Mouse (Mus musculus): ENCODE data around the gene Crnkl1. TPM values are rescaled to one million over a fixed set of nuclear protein-coding genes. Genes with fewer than 3 reads are reported as not detected.

Gene Crnkl1
- total RNA-seq, 4 experiments from 2014 or later = 13.5 to 17.8 (median 14.6) TPM

DNA sequence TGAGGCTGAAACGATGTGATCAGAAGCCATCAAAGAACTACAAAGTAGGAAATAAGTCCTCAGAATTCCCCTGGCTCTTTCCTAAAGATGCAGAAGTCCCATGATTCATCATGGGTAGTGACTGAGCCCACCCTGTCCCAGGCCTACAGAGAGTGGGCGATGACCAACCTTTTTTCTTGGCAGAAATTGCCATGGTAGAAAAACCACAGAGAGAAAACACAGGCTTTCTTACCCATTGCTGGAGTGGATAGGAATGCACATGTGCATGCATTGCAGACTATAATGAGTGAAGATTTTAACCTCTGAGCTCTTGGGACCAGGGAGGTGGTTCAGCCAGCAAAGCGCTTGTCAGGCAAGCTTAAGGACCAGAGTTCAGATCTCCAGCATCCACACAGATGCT lies 57.6 kb downstream of the Crnkl1 start:
- DNase-seq (ENCODE audit: low spot score in 2 of 2) = no peak

DNA sequence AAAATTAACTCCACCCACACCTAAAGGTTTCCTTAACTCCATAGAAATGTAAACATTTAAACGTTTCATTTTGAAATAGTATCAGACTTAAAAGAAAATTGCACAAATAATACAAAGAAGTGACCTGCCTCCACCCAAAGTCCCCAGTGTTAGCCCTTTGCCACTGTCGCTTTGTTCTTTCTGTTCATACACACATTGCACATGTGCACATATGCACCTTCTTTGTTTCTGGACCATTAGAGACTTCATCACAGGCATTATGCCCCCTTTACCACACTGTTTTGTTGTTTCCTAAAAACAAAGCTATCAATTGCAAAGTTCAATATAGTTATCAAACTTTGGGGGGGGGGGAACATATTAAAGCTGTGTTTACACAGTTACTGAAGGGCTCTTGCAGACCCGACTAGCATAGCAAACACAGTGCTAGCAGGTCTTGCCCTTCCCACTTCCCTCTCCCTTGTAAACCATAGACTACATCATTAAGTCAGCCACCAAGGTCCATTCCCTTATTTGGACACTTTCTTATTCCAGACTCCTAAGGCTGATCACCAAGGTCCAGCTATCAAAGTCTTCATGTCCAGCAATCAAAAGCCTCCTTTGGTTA lies 59.8 kb downstream of the Crnkl1 start:
- no peak for DNase-seq (ENCODE audit: low spot score in 2 of 2)

DNA sequence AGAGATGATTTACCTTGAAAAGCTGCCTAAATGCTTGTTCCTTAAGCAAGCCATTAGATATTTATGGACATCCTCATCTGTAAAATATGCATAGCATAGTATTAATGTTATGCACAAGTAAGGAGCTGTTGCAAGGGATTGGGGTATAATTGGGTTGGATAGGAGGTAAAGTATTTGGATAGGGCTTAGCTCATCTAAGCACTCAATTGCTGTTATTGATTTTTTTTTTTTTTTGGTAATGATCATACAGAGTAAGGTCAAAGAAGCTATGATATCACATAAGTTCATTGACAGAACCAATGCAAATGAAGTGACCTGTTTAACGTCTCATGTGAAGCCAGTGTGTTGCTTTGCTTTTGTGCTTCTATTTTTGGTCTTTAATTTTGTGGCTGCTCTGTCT lies 60.9 kb downstream of the Crnkl1 start:
- DNase-seq (ENCODE audit: low spot score in 2 of 2) = no peak

DNA sequence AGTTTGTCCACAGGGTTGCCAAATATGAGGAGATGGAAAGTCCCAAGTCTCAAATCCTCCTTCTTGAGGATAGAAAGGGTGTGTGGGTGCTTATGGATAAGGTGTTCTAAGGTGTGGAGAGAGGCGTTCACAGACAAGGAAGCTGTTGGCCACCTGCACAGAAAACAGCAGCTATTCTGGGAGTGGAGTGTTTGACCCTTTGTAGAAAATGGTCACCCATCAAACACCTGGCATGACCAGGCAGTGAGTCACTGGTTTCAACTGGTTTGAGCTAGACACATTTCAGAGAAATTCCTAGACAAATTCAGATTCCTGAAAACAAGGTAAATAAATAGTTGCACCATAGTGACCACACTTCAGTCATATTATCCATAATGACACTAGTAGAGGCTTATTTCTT lies 62.7 kb downstream of the Crnkl1 start:
- no peak for DNase-seq (ENCODE audit: low spot score in 2 of 2)

DNA sequence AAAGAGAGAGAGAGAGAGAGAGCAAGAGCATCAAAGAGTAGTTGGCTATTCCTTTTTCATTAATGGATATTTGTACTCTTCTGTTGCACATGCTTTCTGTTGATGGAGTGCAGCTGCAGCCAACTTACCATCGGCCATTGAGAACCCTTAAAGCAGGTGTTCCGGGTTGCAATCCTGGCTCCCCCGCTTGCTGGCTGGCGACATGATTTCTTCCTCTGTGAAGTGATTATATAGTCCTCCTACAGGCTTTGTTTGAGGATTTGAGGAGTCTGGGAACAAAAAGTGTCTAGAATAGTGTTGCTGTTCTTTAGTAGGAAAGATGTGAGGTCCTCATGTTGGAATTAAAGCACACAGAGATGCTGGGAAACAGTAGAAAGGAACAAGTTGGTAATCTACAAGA lies 63.5 kb downstream of the Crnkl1 start:
- DNase-seq (ENCODE audit: low spot score in 2 of 2) = no peak

Small RNA genes within 50 kb of the gene (microRNA-seq; reads per million reads assigned to microRNA genes)
- gene Gm25026 = not detected

Other genes starting within 250 kb of the Crnkl1 start
- 10 to 100 TPM; 48.5 to 56.4 (median 53.6) TPM for gene Naa20, start 32.9 kb downstream of the Crnkl1 start, total RNA-seq (2022)
- not detected for gene Cfap61, start 230 bp downstream of the Crnkl1 start, total RNA-seq (2022)

Data from gastrocnemius, adult 8-10 months (tissue).